Mouse (Mus musculus): ENCODE data around the gene Gm21985. TPM values are rescaled to one million over a fixed set of nuclear protein-coding genes. Genes with fewer than 3 reads are reported as not detected.
"Not testable (repeated sequence)": the region's sequence is repeated elsewhere in the genome, so short reads cannot be mapped to it uniquely, and the experiment has no call there.

Gm21985 gene
- polyA plus RNA-seq, 1 experiment from 2014 or later: not detected

DNA sequence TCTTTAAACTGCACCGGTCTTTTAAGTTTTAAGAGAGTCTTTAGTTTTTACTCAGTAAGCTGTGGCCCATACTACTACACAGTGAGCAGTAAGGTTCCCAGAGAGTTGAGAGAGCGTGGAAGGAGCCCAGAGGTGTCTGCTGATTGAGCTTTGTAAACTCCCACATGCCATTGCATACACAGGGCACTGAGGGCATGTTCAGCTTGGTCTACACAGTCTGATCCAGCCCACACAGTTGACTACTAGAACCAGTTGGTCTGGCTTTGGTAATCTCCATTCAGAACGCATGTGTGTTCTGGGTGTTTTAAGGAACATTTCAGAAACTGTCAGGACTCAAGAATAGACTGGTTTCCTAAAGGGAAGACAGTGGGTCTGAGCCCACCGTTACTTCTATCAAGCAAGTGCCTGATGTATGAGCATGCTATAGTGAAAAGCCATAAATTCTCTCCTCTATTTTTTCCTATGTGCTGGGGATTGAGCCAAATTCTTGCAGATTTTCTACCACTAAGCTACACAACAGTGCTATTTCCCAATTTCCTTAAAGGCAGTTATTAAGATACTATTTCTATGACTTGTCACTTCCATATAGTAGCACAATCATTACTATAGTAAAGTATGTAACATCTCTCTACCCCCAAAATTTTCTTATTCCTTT is 125.4 kb downstream of the Gm21985 start:
- peaks cover 9% of the 10 kb centered on the region; the same call in 1 of the 2 replicates for H3K4me1 ChIP-seq
- no peaks in the 10 kb centered on the region for H3K36me3 ChIP-seq
- no peaks in the 10 kb centered on the region for H3K9me3 ChIP-seq
- H3K27ac ChIP-seq: no peak overlapping the region
- no peak for DNase-seq (ENCODE audit: low spot score)
- WGBS: 83% methylated on average over 4 of the region's 4 CpGs
- H3K27me3 ChIP-seq (ENCODE audit: insufficient read depth, poor library complexity, severe bottlenecking): no peaks in the 10 kb centered on the region
- H3K4me3 ChIP-seq: no peak overlapping the region

DNA sequence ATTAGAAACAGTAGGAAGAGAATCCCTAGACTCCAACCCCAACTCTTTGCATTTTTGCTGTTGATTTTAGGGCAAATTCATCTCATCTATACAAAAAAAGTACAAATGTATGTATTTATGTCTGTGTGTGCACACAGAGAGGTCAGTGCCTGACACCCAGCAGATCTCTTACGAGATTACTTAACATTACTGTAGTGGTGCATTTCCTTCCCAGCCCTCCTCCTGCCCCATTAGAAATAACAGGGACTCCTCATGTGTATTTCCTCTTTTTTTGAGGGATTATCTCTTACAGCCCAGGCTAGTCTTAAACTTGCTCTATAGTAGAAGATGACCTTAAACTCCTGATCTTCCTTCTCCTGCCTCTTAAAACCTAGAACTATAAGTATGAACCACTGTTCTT is 126.6 kb downstream of the Gm21985 start:
- Histone ChIP-seq H3K4me1 (peaks cover 12% of the 10 kb centered on the region; the same call in 1 of the 2 replicates), H3K27me3 (ENCODE audit: insufficient read depth, poor library complexity, severe bottlenecking) (no peaks in the 10 kb centered on the region), H3K9me3 (no peaks in the 10 kb centered on the region), H3K36me3 (no peaks in the 10 kb centered on the region), H3K4me3 (no peak overlapping the region), H3K27ac (no peak overlapping the region)
- WGBS: 83% methylated on average over 1 of the region's 1 CpGs
- no peak for DNase-seq (ENCODE audit: low spot score)

- Histone ChIP-seq H3K9me3 (no peaks in the 10 kb centered on the region), H3K4me3 (no peak overlapping the region), H3K27me3 (ENCODE audit: insufficient read depth, poor library complexity, severe bottlenecking) (no peaks in the 10 kb centered on the region), H3K36me3 (no peaks in the 10 kb centered on the region), H3K27ac (no peak overlapping the region), H3K4me1 (peaks cover 12% of the 10 kb centered on the region; the same call in 1 of the 2 replicates)
- no peak for DNase-seq (ENCODE audit: low spot score)
Measured at GRCm38 (mm10) chr2:112393958-112394357, 127.8 kb downstream of the Gm21985 start.

GRCm38 (mm10) chr2:112396649-112397048 is 130.5 kb downstream of the Gm21985 start:
- no peak for DNase-seq (ENCODE audit: low spot score)
- Histone ChIP-seq H3K4me3 (no peak overlapping the region), H3K27ac (no peak overlapping the region), H3K27me3 (ENCODE audit: insufficient read depth, poor library complexity, severe bottlenecking) (no peaks in the 10 kb centered on the region), H3K4me1 (peaks cover 6% of the 10 kb centered on the region; the same call in 1 of the 2 replicates), H3K9me3 (no peaks in the 10 kb centered on the region), H3K36me3 (no peaks in the 10 kb centered on the region)
- 40% methylated on average over 1 of the region's 1 CpGs for WGBS

GRCm38 (mm10) chr2:112407030-112407429 is 140.9 kb downstream of the Gm21985 start:
- Histone ChIP-seq H3K27ac (no peak overlapping the region), H3K36me3 (peaks cover 41% of the 10 kb centered on the region), H3K9me3 (no peaks in the 10 kb centered on the region), H3K4me3 (no peak overlapping the region), H3K27me3 (ENCODE audit: insufficient read depth, poor library complexity, severe bottlenecking) (no peaks in the 10 kb centered on the region), H3K4me1 (no peaks in the 10 kb centered on the region)
- 89% methylated on average over 3 of the region's 3 CpGs for WGBS
- no peak for DNase-seq (ENCODE audit: low spot score)

DNA sequence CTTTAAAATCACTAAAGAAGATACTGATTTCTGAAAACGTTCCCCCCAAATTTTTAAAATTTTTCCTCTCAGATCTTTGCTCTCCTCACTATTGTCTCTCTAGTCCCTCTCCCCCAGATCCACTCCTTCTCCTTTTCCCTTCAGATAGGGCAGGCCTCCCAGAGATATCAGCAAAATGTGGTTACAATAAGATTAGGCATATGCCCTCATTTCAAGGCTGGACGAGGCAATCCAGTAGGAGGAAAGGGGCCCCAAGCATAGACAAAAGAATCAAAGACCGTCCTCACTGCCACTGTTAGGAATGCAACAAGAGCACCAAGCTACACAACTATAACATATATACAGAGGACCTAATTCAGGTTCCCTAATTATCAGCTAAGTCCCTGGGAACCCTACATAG is 159.2 kb downstream of the Gm21985 start:
- H3K27me3 ChIP-seq (ENCODE audit: insufficient read depth, poor library complexity, severe bottlenecking): no peaks in the 10 kb centered on the region
- no peaks in the 10 kb centered on the region for H3K36me3 ChIP-seq
- WGBS: 62% methylated on average over 3 of the region's 3 CpGs
- H3K27ac ChIP-seq: no peak overlapping the region
- no peaks in the 10 kb centered on the region for H3K4me1 ChIP-seq
- H3K4me3 ChIP-seq: no peak overlapping the region
- DNase-seq (ENCODE audit: low spot score): no peak
- no peaks in the 10 kb centered on the region for H3K9me3 ChIP-seq

GRCm38 (mm10) chr2:112428534-112428933 is 162.4 kb downstream of the Gm21985 start:
- H3K9me3 ChIP-seq; H3K4me3 ChIP-seq; H3K4me1 ChIP-seq; H3K27me3 ChIP-seq (ENCODE audit: insufficient read depth, poor library complexity, severe bottlenecking); DNase-seq (ENCODE audit: low spot score); H3K36me3 ChIP-seq; H3K27ac ChIP-seq: not testable (repeated sequence)
- WGBS: 81% methylated on average over 3 of the region's 3 CpGs

- Histone ChIP-seq H3K4me1 (no peaks in the 10 kb centered on the region), H3K36me3 (no peaks in the 10 kb centered on the region), H3K27ac (no peak overlapping the region), H3K9me3 (no peaks in the 10 kb centered on the region), H3K4me3 (no peak overlapping the region), H3K27me3 (ENCODE audit: insufficient read depth, poor library complexity, severe bottlenecking) (no peaks in the 10 kb centered on the region)
- DNase-seq (ENCODE audit: low spot score): no peak
- WGBS: 81% methylated on average over 4 of the region's 4 CpGs
Measured at GRCm38 (mm10) chr2:112429665-112430064, 163.6 kb downstream of the Gm21985 start.

- no peak overlapping the region for H3K4me3 ChIP-seq
- DNase-seq (ENCODE audit: low spot score): no peak
- H3K4me1 ChIP-seq: no peaks in the 10 kb centered on the region
- H3K27ac ChIP-seq: no peak overlapping the region
- H3K9me3 ChIP-seq: no peaks in the 10 kb centered on the region
- no peaks in the 10 kb centered on the region for H3K27me3 ChIP-seq (ENCODE audit: insufficient read depth, poor library complexity, severe bottlenecking)
- 61% methylated on average over 5 of the region's 5 CpGs for WGBS
- no peaks in the 10 kb centered on the region for H3K36me3 ChIP-seq
Measured at GRCm38 (mm10) chr2:112430403-112430802, 164.3 kb downstream of the Gm21985 start.

DNA sequence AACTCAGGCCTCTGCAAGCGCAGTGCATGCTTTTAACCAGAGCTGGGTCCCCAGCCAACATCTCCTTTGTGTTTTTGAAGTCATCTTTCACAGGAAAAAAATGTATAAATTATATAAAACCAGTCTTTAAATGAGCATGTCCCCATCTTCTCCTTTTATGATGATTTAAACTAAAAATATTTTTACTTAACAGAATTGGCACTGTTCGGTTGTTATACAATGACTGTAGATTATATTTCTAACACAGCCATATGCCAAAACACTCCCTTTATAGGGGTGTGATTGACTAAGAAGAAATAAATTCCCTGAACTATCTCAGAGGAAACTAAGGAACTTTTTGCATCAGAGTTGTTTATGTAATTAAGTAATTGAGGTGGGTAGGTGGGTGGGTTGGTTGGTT is 166.4 kb downstream of the Gm21985 start:
- no peaks in the 10 kb centered on the region for H3K9me3 ChIP-seq
- no peaks in the 10 kb centered on the region for H3K27me3 ChIP-seq (ENCODE audit: insufficient read depth, poor library complexity, severe bottlenecking)
- WGBS: 83% methylated on average over 2 of the region's 2 CpGs
- DNase-seq (ENCODE audit: low spot score): no peak
- H3K27ac ChIP-seq: no peak overlapping the region
- H3K4me3 ChIP-seq: no peak overlapping the region
- H3K4me1 ChIP-seq: no peaks in the 10 kb centered on the region
- no peaks in the 10 kb centered on the region for H3K36me3 ChIP-seq

- no peaks in the 10 kb centered on the region for H3K36me3 ChIP-seq
- no peaks in the 10 kb centered on the region for H3K4me1 ChIP-seq
- no peak overlapping the region for H3K4me3 ChIP-seq
- H3K27ac ChIP-seq: no peak overlapping the region
- no peak for DNase-seq (ENCODE audit: low spot score)
- H3K27me3 ChIP-seq (ENCODE audit: insufficient read depth, poor library complexity, severe bottlenecking): no peaks in the 10 kb centered on the region
- no peaks in the 10 kb centered on the region for H3K9me3 ChIP-seq
- WGBS: 72% methylated on average over 2 of the region's 2 CpGs
Measured at GRCm38 (mm10) chr2:112433359-112433758, 167.2 kb downstream of the Gm21985 start.

DNA sequence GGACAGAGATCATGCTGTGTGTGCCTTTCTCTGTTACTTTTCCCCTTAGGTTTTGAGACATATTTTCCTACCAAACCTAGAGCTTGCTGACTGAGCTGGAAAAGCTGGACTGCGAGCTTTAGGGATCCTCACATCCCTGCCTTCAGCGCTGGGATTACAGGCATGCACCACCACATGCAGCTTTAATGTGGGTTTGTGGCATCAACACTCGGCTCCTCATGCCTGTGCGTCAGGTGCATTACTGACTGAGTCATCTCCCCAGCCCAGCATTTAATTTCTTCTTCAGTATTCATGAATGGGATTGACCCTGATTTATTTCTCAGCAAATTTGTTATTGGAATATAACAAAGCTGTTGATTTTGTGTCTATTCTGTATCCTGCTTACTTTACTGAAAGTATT is 170.2 kb downstream of the Gm21985 start:
- no peaks in the 10 kb centered on the region for H3K4me1 ChIP-seq
- DNase-seq (ENCODE audit: low spot score): no peak

DNA sequence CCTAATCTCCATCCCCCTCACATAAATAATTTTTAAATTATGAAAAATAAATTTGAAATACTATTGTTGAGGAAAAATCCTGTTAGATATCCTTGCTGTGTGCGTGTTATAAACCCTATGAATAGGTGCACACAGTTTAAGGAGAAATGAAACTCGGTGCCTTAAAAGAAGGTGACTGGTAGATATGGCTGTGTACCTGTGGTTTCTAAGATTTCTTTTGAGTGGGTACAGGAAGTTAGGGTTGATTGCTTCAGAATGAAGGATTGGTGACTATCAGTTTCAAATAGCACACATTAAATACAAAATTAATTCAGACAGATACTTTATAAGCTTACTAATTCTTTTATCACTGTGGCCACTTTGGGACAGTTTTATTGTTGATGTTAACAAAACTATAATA is 171.5 kb downstream of the Gm21985 start:
- Histone ChIP-seq H3K36me3 (no peaks in the 10 kb centered on the region), H3K27ac (no peak overlapping the region), H3K4me3 (no peak overlapping the region), H3K4me1 (no peaks in the 10 kb centered on the region), H3K27me3 (ENCODE audit: insufficient read depth, poor library complexity, severe bottlenecking) (no peaks in the 10 kb centered on the region), H3K9me3 (no peaks in the 10 kb centered on the region)
- no peak for DNase-seq (ENCODE audit: low spot score)
- 80% methylated on average over 2 of the region's 2 CpGs for WGBS

More for the DNA sequence above, 170.2 kb downstream of the Gm21985 start:
- no peaks in the 10 kb centered on the region for H3K36me3 ChIP-seq
- H3K27ac ChIP-seq: no peak overlapping the region
- 72% methylated on average over 4 of the region's 4 CpGs for WGBS
- no peaks in the 10 kb centered on the region for H3K9me3 ChIP-seq
- H3K27me3 ChIP-seq (ENCODE audit: insufficient read depth, poor library complexity, severe bottlenecking): no peaks in the 10 kb centered on the region
- no peak overlapping the region for H3K4me3 ChIP-seq

GRCm38 (mm10) chr2:112443491-112443890 is 177.4 kb downstream of the Gm21985 start:
- Histone ChIP-seq H3K27me3 (ENCODE audit: insufficient read depth, poor library complexity, severe bottlenecking) (no peaks in the 10 kb centered on the region), H3K4me3 (no peak overlapping the region), H3K36me3 (no peaks in the 10 kb centered on the region), H3K4me1 (no peaks in the 10 kb centered on the region), H3K27ac (no peak overlapping the region), H3K9me3 (no peaks in the 10 kb centered on the region)
- WGBS: 63% methylated on average over 2 of the region's 2 CpGs
- DNase-seq (ENCODE audit: low spot score): no peak
